Mouse (Mus musculus): ENCODE measurements around the gene Zgpat.

DNA sequence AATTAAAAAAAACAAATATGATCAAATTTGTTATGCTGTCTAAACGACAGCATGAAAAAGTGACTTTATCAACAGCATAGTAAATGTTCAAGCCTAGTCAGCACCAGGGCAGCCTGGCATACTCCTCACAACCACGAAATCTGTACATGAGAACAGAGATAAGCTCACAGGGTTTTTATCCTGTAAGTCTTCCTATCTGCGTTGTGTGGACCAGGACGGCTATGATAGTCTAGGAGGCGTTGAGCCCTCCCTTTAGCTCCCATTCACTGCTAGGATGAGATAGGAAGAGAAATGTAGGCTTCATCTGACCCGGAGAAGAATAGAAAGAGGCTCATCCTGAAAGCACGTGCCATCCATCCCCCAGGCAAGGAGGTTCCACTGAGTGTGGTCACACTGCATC lies 54.6 kb downstream of the Zgpat start:
- TF ChIP-seq CTCF (IDR thresholded peaks at IDR 0.05; ENCODE audit: extremely low read depth, insufficient read length, insufficient replicate concordance, low read depth, low read length) (no peak), POLR2A (IDR thresholded peaks at IDR 0.05; ENCODE audit: low read depth, low read length) (no peak)

Data from small intestine, adult 2 months (tissue).